Mouse (Mus musculus): Measurements from ENCODE around the gene Picalm. TPM values are rescaled to one million over a fixed set of nuclear protein-coding genes. Genes with fewer than 3 reads are reported as not detected.
"Not testable (repeated sequence)": the region's sequence is repeated elsewhere in the genome, so short reads cannot be mapped to it uniquely, and the experiment has no call there.

Gene Picalm
- polyA plus RNA-seq, 3 experiments from 2014 or later, result 60.5 to 86.9 (median 80.0) TPM

- no peak for ATAC-seq
Measured at GRCm38 (mm10) chr7:90216511-90216910, 86.5 kb downstream of the Picalm start.

- ATAC-seq, result peak; percentile 43
Measured at GRCm38 (mm10) chr7:90218122-90218521, 88.1 kb downstream of the Picalm start.

DNA sequence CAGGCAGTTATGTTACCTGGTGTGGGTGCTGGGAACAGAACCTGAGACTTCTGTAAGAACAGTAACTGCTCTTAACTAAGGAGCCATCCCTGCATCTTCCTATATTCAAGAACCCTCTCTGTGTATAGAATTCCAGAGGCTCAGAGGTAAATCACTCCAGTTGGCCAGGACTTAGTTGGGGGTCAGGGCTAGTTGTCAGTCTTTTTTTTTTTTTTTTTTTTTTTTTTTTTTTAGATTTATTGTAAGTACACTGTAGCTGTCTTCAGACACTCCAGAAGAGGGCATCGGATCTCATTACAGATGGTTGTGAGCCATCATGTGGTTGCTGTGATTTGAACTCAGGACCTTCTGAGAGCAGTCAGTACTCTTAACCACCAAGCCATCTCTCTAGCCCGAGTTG lies 91.5 kb downstream of the Picalm start:
- no peak for ATAC-seq

DNA sequence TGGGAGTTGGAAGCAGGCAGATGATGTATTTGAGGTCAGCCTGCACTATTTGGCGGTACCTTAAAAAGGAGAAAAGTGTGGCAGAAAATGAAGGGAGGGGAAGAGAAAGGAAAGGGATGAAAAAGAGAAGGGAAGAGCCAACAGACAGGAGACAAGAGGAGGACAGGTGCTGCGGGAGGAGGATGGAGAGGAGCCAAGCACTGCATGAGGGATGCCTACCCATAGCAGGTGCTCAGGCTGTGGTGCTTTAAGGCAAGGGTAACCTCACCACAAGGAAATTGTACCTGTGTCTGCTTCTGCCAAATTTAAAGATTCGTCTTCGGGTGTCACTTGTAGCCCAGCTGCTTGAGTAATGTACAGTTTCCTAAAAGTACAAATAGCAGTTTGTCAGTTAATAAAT lies 98.1 kb downstream of the Picalm start:
- no peak for ATAC-seq

DNA sequence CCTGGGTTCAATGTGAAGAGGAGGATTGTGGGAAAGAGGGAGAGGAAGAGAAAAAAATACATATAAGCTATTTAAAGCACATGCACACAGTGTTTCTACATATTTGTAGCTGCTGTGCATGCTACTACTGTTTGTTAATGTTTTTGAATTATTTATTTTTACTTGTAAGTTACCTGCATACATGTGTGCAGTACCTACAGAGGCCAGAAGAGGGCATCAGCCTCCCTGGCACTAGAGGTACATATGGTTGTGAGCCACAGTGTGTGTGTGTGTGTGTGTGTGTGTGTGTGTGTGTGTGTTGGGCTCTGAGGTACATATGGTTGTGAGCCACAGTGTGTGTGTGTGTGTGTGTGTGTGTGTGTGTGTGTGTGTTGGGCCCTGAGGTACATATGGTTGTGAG lies 98.9 kb downstream of the Picalm start:
- not testable (repeated sequence) for ATAC-seq

DNA sequence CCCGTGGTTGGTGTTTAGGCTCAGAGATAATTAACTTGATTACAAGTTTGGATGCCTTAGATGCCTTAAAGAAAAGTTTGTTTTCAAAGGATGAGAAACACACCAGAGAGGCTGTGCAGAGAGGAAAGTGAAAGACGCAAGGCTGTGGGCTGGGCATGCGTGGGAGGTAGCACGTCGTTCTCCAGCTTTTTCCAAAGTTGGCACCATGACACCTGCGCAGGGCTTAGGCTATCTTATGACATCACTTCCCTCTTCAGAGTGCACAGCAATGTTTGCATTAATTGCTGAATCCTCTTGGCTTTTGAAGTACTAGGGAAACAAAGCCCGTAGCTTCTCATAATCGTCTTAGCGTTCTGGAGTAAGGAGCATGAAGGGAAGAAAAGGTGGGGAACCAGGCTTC lies 101.4 kb downstream of the Picalm start:
- no peak for ATAC-seq

DNA sequence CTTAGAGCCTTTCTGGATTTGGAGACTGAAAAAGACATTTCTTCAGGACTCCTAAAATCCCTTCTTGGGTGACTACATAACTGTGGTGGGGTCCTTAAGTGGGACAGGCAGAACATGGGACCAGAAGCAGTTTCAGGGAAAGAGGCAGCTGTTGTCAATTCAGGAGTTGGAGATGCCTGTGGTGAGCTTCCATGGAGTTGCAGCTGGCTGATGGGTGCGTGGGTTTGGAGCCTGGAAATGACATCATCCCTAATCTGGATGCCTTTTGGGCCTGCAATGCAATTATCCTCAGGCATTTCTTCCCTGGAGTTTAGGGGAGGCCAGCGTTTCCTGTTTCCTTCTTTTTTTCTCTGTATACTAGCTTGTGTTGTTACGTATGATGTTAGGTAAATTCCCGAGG lies 103.9 kb downstream of the Picalm start:
- no peak for ATAC-seq

DNA sequence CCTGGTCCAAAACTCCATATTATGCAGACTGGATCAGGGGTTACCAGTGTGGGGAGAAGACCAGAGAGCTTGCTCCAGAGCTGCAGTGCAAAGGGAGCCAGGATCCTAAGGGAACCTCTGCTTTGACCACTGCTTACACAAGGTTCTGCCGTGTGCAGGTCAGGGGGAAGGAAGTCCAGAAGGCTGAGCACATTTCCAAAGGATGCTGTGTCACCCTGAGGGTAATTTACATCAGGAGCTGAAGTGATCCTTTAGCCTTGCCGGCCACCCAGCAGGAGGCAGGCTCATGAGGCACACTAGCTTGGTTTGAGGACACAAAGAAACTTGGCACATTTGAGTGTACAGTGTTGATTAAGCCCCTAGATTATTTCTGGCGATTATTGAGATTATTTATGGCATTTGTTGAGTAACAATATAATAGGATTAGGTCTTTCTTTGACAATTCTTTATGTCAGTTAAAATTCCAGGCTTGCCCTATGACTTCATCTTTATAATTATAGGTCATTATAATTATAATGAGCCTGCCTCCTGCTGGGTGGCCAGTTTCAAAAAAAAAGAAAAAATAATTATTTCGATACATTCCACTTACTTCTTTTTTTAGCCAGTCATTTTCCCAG lies 106.4 kb downstream of the Picalm start:
- no peak for ATAC-seq

DNA sequence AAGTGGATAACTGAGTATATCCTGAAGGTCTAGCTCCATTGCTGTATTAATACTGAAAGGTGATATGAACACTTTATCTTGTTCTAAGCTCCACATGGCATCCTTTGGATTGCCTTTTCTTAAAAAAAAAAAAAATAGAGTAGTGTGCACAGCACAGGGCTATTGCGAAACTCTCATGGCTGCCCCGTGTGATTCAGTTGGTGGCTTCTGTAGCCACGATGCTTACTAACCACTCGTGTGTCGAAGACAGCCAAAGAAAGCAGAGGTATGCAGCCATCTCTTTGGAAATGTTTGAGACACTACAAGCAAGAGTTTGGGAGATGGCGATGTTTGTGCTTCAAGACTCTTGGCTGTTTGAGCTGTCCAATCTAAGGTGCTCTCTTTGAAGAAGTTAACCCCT lies 113.1 kb downstream of the Picalm start:
- ATAC-seq, result no peak

DNA sequence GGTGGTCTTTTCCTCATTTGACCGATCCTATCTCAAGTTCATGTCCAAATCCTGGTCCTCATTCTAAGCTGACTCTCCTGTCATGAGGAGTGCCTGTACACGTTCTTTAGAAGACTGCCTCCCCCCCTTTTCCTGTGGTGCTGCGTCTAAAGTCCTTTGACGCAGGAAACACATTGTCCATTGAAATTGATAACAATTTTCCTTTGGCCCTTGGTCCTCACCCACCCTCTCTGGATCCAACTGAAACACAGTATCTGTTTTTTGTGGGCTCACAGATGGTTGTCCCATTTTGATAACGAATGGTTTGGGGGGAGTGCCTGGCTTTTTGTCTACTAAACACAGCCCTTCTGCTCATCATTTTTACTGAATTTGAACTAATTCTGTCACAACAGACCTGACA lies 113.6 kb downstream of the Picalm start:
- no peak for ATAC-seq

GRCm38 (mm10) chr7:90252946-90253345 lies 122.9 kb downstream of the Picalm start:
- no peak for ATAC-seq

GRCm38 (mm10) chr7:90258701-90259100 lies 128.7 kb downstream of the Picalm start:
- ATAC-seq, result no peak

- ATAC-seq, result no peak
Measured at GRCm38 (mm10) chr7:90259899-90260298, 129.9 kb downstream of the Picalm start.

DNA sequence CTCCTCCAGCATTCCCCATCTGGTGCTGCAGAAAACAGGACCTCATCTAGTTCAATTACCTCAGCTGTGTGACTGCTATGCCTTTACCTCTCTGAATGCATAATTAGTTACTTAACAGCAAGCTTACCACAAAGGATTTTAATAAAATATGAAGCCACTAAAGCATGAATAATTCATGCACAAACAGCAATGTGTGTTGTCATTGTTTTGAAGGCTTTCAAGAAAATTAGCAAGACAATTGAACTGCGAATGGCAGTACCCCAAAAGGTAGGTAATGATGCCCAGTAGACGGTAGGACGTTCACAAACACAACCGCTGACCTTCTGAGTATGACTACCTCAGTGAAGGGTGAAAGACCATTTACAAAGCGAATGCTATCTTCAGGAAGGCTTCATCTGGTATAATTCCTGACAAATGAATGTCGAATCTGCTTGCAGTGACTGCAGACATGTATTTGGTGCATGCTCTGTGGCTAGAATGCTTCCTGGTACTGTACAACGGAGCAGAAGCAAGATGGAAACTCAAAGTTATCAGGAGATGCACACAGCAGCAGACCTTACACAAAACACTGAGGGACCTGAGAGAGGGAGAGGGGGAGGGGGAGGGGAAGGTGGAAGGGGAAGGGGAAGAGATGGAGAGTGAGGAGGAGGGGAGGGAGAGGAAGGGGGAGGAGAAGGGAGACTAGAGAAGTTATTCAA lies 132.0 kb downstream of the Picalm start:
- no peak for ATAC-seq

Other genes with a start within 250 kb of the Picalm start
- not detected for gene Ccdc81, start 226.6 kb upstream of the Picalm start, polyA plus RNA-seq (2017; shearing (Covaris generic))
- 100 to 1,000 TPM in 1 of 3 experiments, 10 to 100 TPM in 2; 67.1 to 106 (median 76.4) TPM for gene Hikeshi, start 189.0 kb upstream of the Picalm start, polyA plus RNA-seq (2017; shearing (Covaris generic))
- 10 to 100 TPM; 75.2 to 96.7 (median 91.0) TPM for gene Eed, start 149.2 kb upstream of the Picalm start, polyA plus RNA-seq (2017; shearing (Covaris generic))
- under 1 TPM in 1 of 3 experiments, not detected in 2; 0.25 TPM for gene Ccdc83, start 135.6 kb downstream of the Picalm start, polyA plus RNA-seq (2017; shearing (Covaris generic))
- gene Sytl2, start 172.0 kb downstream of the Picalm start, polyA plus RNA-seq (2017; shearing (Covaris generic)), result 10 to 100 TPM; 20.2 to 37.1 (median 20.6) TPM